In genomic region chr12:70131042-70131675, GRCm38 (mm10) we compare ENCODE assay signal across 9 mouse cellular contexts. TPM values are rescaled to one million over a fixed set of nuclear protein-coding genes. Genes with fewer than 3 reads are reported as not detected.
DNase-seq lines count a peak whose midpoint lies in the region; ATAC-seq and TF ChIP-seq lines count a peak whose summit lies in the region.
"Had no signal": no experiment of that assay in that cellular context is flagged by ENCODE, and none has a peak within 500 bp of the region (broad histone marks: within the 10 kb centered on the region; RNA-seq: fewer than 3 reads in every experiment).

No protein-coding gene starts in this region.

- WGBS in kidney, embryonic 15.5 days = 47% methylated on average over 20 of the region's 20 CpGs
- WGBS in intestine, postnatal 0 days = 49% methylated on average over 20 of the region's 20 CpGs
- WGBS in olfactory bulb, adult 2 months = 20% methylated on average over 20 of the region's 20 CpGs

- no peak for ATAC-seq in kidney, embryonic 15.5 days (replicated peaks; ENCODE audit: low FRiP score)
- ATAC-seq in intestine, postnatal 0 days = no peak

- peak overlapping the region; percentile 47 for H3K4me2 ChIP-seq in kidney, embryonic 15.5 days
- H3K4me2 ChIP-seq in intestine, postnatal 0 days (replicated peaks; ENCODE audit: low read depth) = peak overlapping the region; percentile 48

- TF ChIP-seq CTCF in brain, embryonic 14.5 days (IDR thresholded peaks at IDR 0.05; ENCODE audit: borderline replicate concordance, extremely low read depth, insufficient read depth, insufficient read length) = no peak
- no peak for TF ChIP-seq CTCF in cortical plate, adult 2 months (IDR thresholded peaks at IDR 0.05; ENCODE audit: extremely low read depth, insufficient read depth, low read length)
- TF ChIP-seq CTCF in intestine, postnatal 0 days (IDR thresholded peaks at IDR 0.05; ENCODE audit: low read depth) = no peak
- no peak for TF ChIP-seq CTCF in olfactory bulb, adult 2 months (IDR thresholded peaks at IDR 0.05; ENCODE audit: insufficient read depth, low read depth, low read length)

- no peaks in the 10 kb centered on the region for H3K36me3 ChIP-seq in kidney, embryonic 15.5 days
- no peaks in the 10 kb centered on the region for H3K36me3 ChIP-seq in intestine, postnatal 0 days (ENCODE audit: control insufficient read depth, insufficient read depth)

- peak overlapping the region; percentile 25 for H3K4me3 ChIP-seq in kidney, embryonic 15.5 days (replicated peaks)
- peak overlapping the region; percentile 43 for H3K4me3 ChIP-seq in cortical plate, adult 2 months (ENCODE audit: insufficient read depth, low read length)
- H3K4me3 ChIP-seq in intestine, postnatal 0 days (ENCODE audit: low read depth, low read length) = peak overlapping the region; percentile 16; the same call in 1 of the 2 replicates
- H3K4me3 ChIP-seq in olfactory bulb, adult 2 months (ENCODE audit: insufficient read depth, low read depth, low read length) = peak overlapping the region; percentile 43
- H3K4me3 ChIP-seq: myocyte had no signal

- no peaks in the 10 kb centered on the region for H3K27me3 ChIP-seq in kidney, embryonic 15.5 days
- H3K27me3 ChIP-seq in intestine, postnatal 0 days (replicated peaks; ENCODE audit: control insufficient read depth, insufficient read depth, low read length) = no peaks in the 10 kb centered on the region

- no peak overlapping the region for H3K9ac ChIP-seq in kidney, embryonic 15.5 days
- no peak overlapping the region; the same call in 1 of the 2 replicates for H3K9ac ChIP-seq in intestine, postnatal 0 days (ENCODE audit: low read depth, low read length)

- DNase-seq in kidney, adult 11 months = no peak
- DNase-seq in brain, embryonic 14.5 days (ENCODE audit: low read depth) = peak; percentile 79
- DNase-seq in retina, postnatal 1 day = no peak
- DNase-seq in spleen, postnatal 36 days (ENCODE audit: low spot score in 2 of 2) = no peak

- H3K9me3 ChIP-seq in kidney, embryonic 15.5 days (replicated peaks) = no peaks in the 10 kb centered on the region
- H3K9me3 ChIP-seq in intestine, postnatal 0 days (ENCODE audit: control insufficient read depth) = no peaks in the 10 kb centered on the region

- TF ChIP-seq POLR2A in brain, embryonic 14.5 days (IDR thresholded peaks at IDR 0.05; ENCODE audit: borderline replicate concordance, extremely low read depth, insufficient read depth, insufficient read length, poor library complexity, severe bottlenecking) = no peak
- TF ChIP-seq POLR2A in cortical plate, adult 2 months (IDR thresholded peaks at IDR 0.05; ENCODE audit: extremely low read depth, insufficient read depth, low read length) = peak; percentile 42; the same call in 1 of the 2 replicates
- TF ChIP-seq POLR2A in olfactory bulb, adult 2 months (IDR thresholded peaks at IDR 0.05; ENCODE audit: insufficient read depth, low read depth, low read length) = no peak

- no peak overlapping the region for H3K27ac ChIP-seq in kidney, embryonic 15.5 days
- peak overlapping the region; percentile 71; the same call in 1 of the 2 replicates for H3K27ac ChIP-seq in cortical plate, adult 2 months (ENCODE audit: insufficient read depth, low read length)
- no peak overlapping the region for H3K27ac ChIP-seq in intestine, postnatal 0 days (ENCODE audit: low read depth, low read length)
- H3K27ac ChIP-seq in olfactory bulb, adult 2 months (ENCODE audit: insufficient read depth, low read depth, low read length) = no peak overlapping the region

- peaks cover 24% of the 10 kb centered on the region for H3K4me1 ChIP-seq in kidney, embryonic 15.5 days
- peaks cover 2% of the 10 kb centered on the region; the same call in 1 of the 2 replicates for H3K4me1 ChIP-seq in cortical plate, adult 2 months (ENCODE audit: control insufficient read depth, insufficient read depth, low read length)
- no peaks in the 10 kb centered on the region for H3K4me1 ChIP-seq in intestine, postnatal 0 days (replicated peaks; ENCODE audit: control insufficient read depth, insufficient read depth, low read length)
- peaks cover 4% of the 10 kb centered on the region for H3K4me1 ChIP-seq in olfactory bulb, adult 2 months (ENCODE audit: control insufficient read depth, insufficient read depth, low read length)

RNA-seq across cellular contexts. Expression of gene Nin, which starts 17.6 kb away (rescaled TPM):
- polyA plus RNA-seq in kidney, embryonic 15.5 days (2015; fragmentation: Nextera tagmentation; extraction: Ambion mirVana) = 13.5 and 13.9 TPM in 2 replicates
- 23.8 and 29.7 TPM in 2 replicates for polyA plus RNA-seq in brain, embryonic 14.5 days (2012; rRNA removed)
- 31.2 and 31.6 TPM in 2 replicates for polyA plus RNA-seq in cortical plate, adult 2 months (2012; rRNA removed)
- polyA plus RNA-seq in intestine, postnatal 0 days (2015; fragmentation: Nextera tagmentation; extraction: Ambion mirVana) = 2.2 and 3.4 TPM in 2 replicates
- polyA plus RNA-seq in olfactory bulb, adult 2 months (2012; ENCODE audit: insufficient read depth, insufficient read length, low replicate concordance, missing spikeins) = 62.8 TPM in 1 of 2 replicates, not detected in the other

RNA-seq across cellular contexts. Expression of gene Abhd12b, which starts 22.8 kb away (rescaled TPM):
- not detected in 2 replicates for polyA plus RNA-seq in kidney, embryonic 15.5 days (2015; fragmentation: Nextera tagmentation; extraction: Ambion mirVana)
- polyA plus RNA-seq in brain, embryonic 14.5 days (2012; rRNA removed) = 0.18 and 0.34 TPM in 2 replicates
- 0.33 and 1.1 TPM in 2 replicates for polyA plus RNA-seq in cortical plate, adult 2 months (2012; rRNA removed)
- polyA plus RNA-seq in intestine, postnatal 0 days (2015; fragmentation: Nextera tagmentation; extraction: Ambion mirVana) = not detected in 2 replicates
- not detected in 2 replicates for polyA plus RNA-seq in olfactory bulb, adult 2 months (2012; ENCODE audit: insufficient read depth, insufficient read length, low replicate concordance, missing spikeins)
- polyA plus RNA-seq: myocyte had no signal
